Mouse (Mus musculus) intestine, embryonic 15.5 days (tissue): ENCODE measurements around the gene Cavin1. TPM values are rescaled to one million over a fixed set of nuclear protein-coding genes. Genes with fewer than 3 reads are reported as not detected.

Experiments used
- ATAC-seq: fragments of 200-750 bp; cut with Nextera tagmentation; 2 replicates; pipeline ENCODE4 v1.8.0; 2017; ENCODE audit warnings: moderate TSS enrichment, moderate library complexity
- H3K27ac ChIP-seq: fragments of 300-500 bp; sonication (generic); 2 replicates; pipeline ENCODE4 v1.5.1; 2015; ENCODE audit warnings: mild to moderate bottlenecking, inconsistent platforms
- H3K27me3 ChIP-seq: fragments of 300-500 bp; sonication (generic); replicated peaks from 2 replicates; pipeline ENCODE4 v1.6.1; 2015; ENCODE audit warnings: inconsistent platforms
- H3K36me3 ChIP-seq: fragments of 300-500 bp; sonication (generic); 2 replicates; pipeline ENCODE4 v1.6.1; 2015; ENCODE audit warnings: inconsistent platforms
- H3K4me1 ChIP-seq: fragments of 300-500 bp; sonication (generic); replicated peaks from 2 replicates; pipeline ENCODE4 v1.6.1; 2015; ENCODE audit warnings: inconsistent platforms
- H3K4me2 ChIP-seq: fragments of 300-500 bp; sonication (generic); replicated peaks from 2 replicates; pipeline ENCODE4 v1.6.1; 2015; ENCODE audit warnings: mild to moderate bottlenecking, inconsistent platforms
- H3K4me3 ChIP-seq: fragments of 300-500 bp; sonication (generic); replicated peaks from 2 replicates; pipeline ENCODE4 v1.5.1; 2015; ENCODE audit warnings: inconsistent platforms
- H3K9ac ChIP-seq: fragments of 300-500 bp; sonication (generic); 2 replicates; pipeline ENCODE4 v1.6.1; 2015; ENCODE audit warnings: inconsistent platforms
- H3K9me3 ChIP-seq: fragments of 300-500 bp; sonication (generic); 2 replicates; pipeline ENCODE4 v1.6.1; 2016; ENCODE audit warnings: inconsistent platforms
- WGBS: fragments of 180-500 bp; shearing (Covaris S2); methylation state at CpG from one replicate; pipeline ENCODE4 v1.1.7; 2015; 5-methylcytosine and 5-hydroxymethylcytosine counted together
- polyA plus RNA-seq: library from polyadenylated mRNA; unstranded; fragments of >200 nt; fragmentation: Nextera tagmentation; extraction: Ambion mirVana; gene quantifications from 2 replicates; pipeline ENCODE4 v1.2.1, GENCODE M21; 2015

Cavin1 gene
- polyA plus RNA-seq, 1 experiment from 2014 or later = 237 TPM

GRCm38 (mm10) chr11:100946862-100947261, 23.8 kb downstream of the Cavin1 start:
- H3K27me3 ChIP-seq = no peaks in the 10 kb centered on the region
- H3K4me2 ChIP-seq = no peak overlapping the region
- 45% methylated on average over 4 of the region's 4 CpGs for WGBS
- H3K4me3 ChIP-seq = no peak overlapping the region
- no peak overlapping the region for H3K27ac ChIP-seq
- H3K36me3 ChIP-seq = no peaks in the 10 kb centered on the region
- H3K4me1 ChIP-seq = no peaks in the 10 kb centered on the region
- H3K9me3 ChIP-seq = no peaks in the 10 kb centered on the region
- ATAC-seq = no peak
- no peak overlapping the region for H3K9ac ChIP-seq

- peaks cover 4% of the 10 kb centered on the region; the same call in 1 of the 2 replicates for H3K4me1 ChIP-seq
- no peak overlapping the region for H3K27ac ChIP-seq
- H3K27me3 ChIP-seq = no peaks in the 10 kb centered on the region
- ATAC-seq = no peak
- 59% methylated on average over 1 of the region's 1 CpGs for WGBS
- no peak overlapping the region for H3K4me2 ChIP-seq
- no peaks in the 10 kb centered on the region for H3K36me3 ChIP-seq
- H3K9ac ChIP-seq = no peak overlapping the region
- H3K9me3 ChIP-seq = no peaks in the 10 kb centered on the region
- H3K4me3 ChIP-seq = no peak overlapping the region
Measured at GRCm38 (mm10) chr11:100942388-100942787, 28.3 kb downstream of the Cavin1 start.

GRCm38 (mm10) chr11:100939512-100940151, 31.1 kb downstream of the Cavin1 start, which contains the start of gene Stat3:
Gene Stat3 (minus strand): TSS chr11:100939540.
- Histone ChIP-seq H3K27me3 (no peaks in the 10 kb centered on the region), H3K36me3 (no peaks in the 10 kb centered on the region), H3K4me2 (peak within 1 kb of the TSS; percentile 80), H3K9ac (peak within 1 kb of the TSS; percentile 89), H3K27ac (peak within 1 kb of the TSS; percentile 87), H3K4me1 (peaks cover 4% of the 10 kb centered on the region; the same call in 1 of the 2 replicates), H3K9me3 (no peaks in the 10 kb centered on the region), H3K4me3 (peak within 1 kb of the TSS; percentile 92)
- ATAC-seq = peak; percentile 99
- under 1% methylated on average over 29 of the region's 29 CpGs for WGBS

GRCm38 (mm10) chr11:100938711-100939511, 31.8 kb downstream of the Cavin1 start:
- under 1% methylated on average over 47 of the region's 48 CpGs for WGBS
- peaks cover 4% of the 10 kb centered on the region; the same call in 1 of the 2 replicates for H3K4me1 ChIP-seq
- H3K27ac ChIP-seq = peak overlapping the region; percentile 87
- no peaks in the 10 kb centered on the region for H3K36me3 ChIP-seq
- peak overlapping the region; percentile 89 for H3K9ac ChIP-seq
- H3K27me3 ChIP-seq = no peaks in the 10 kb centered on the region
- peak overlapping the region; percentile 92 for H3K4me3 ChIP-seq
- peak overlapping the region; percentile 80 for H3K4me2 ChIP-seq
- H3K9me3 ChIP-seq = no peaks in the 10 kb centered on the region
- peak; percentile 9; the same call in 1 of the 2 replicates for ATAC-seq

- H3K9ac ChIP-seq = peak overlapping the region; percentile 1; the same call in 1 of the 2 replicates
- 22% methylated on average over 5 of the region's 5 CpGs for WGBS
- 0 out of 2 replicates have a peak overlapping the region, but pooled peaks have one; percentile 13 for H3K27ac ChIP-seq
- peak overlapping the region; percentile 92 for H3K4me3 ChIP-seq
- no peaks in the 10 kb centered on the region for H3K9me3 ChIP-seq
- H3K4me1 ChIP-seq = peaks cover 4% of the 10 kb centered on the region; the same call in 1 of the 2 replicates
- no peaks in the 10 kb centered on the region for H3K36me3 ChIP-seq
- H3K4me2 ChIP-seq = peak overlapping the region; percentile 80
- H3K27me3 ChIP-seq = no peaks in the 10 kb centered on the region
- ATAC-seq = no peak
Measured at GRCm38 (mm10) chr11:100938112-100938511, 32.6 kb downstream of the Cavin1 start.

GRCm38 (mm10) chr11:100937295-100937694, 33.4 kb downstream of the Cavin1 start:
- WGBS = 64% methylated on average over 4 of the region's 4 CpGs
- Histone ChIP-seq H3K9me3 (no peaks in the 10 kb centered on the region), H3K36me3 (no peaks in the 10 kb centered on the region), H3K9ac (no peak overlapping the region), H3K4me2 (peak overlapping the region; percentile 80; the same call in 1 of the 2 replicates), H3K27me3 (no peaks in the 10 kb centered on the region), H3K4me1 (peaks cover 4% of the 10 kb centered on the region; the same call in 1 of the 2 replicates), H3K4me3 (no peak overlapping the region), H3K27ac (no peak overlapping the region)
- no peak for ATAC-seq

GRCm38 (mm10) chr11:100935373-100936355, 35.0 kb downstream of the Cavin1 start:
- H3K9ac ChIP-seq = no peak overlapping the region
- H3K36me3 ChIP-seq = no peaks in the 10 kb centered on the region
- no peak for ATAC-seq
- H3K4me1 ChIP-seq = peaks cover 11% of the 10 kb centered on the region
- no peaks in the 10 kb centered on the region for H3K9me3 ChIP-seq
- H3K4me2 ChIP-seq = no peak overlapping the region
- no peak overlapping the region for H3K4me3 ChIP-seq
- WGBS = 91% methylated on average over 8 of the region's 8 CpGs
- no peak overlapping the region for H3K27ac ChIP-seq
- H3K27me3 ChIP-seq = no peaks in the 10 kb centered on the region

GRCm38 (mm10) chr11:100931254-100931921, 39.3 kb downstream of the Cavin1 start:
- Histone ChIP-seq H3K36me3 (no peaks in the 10 kb centered on the region), H3K27me3 (no peaks in the 10 kb centered on the region), H3K9me3 (no peaks in the 10 kb centered on the region), H3K4me1 (peaks cover 9% of the 10 kb centered on the region; the same call in 1 of the 2 replicates), H3K4me3 (peak overlapping the region; percentile 33), H3K27ac (peak overlapping the region; percentile 48; the same call in 1 of the 2 replicates), H3K9ac (no peak overlapping the region), H3K4me2 (peak overlapping the region; percentile 52)
- ATAC-seq = peak; percentile 81; the same call in 1 of the 2 replicates
- WGBS = 28% methylated on average over 12 of the region's 12 CpGs

GRCm38 (mm10) chr11:100930611-100931010, 40.1 kb downstream of the Cavin1 start:
- Histone ChIP-seq H3K4me3 (no peak overlapping the region), H3K9me3 (no peaks in the 10 kb centered on the region), H3K27me3 (no peaks in the 10 kb centered on the region), H3K36me3 (no peaks in the 10 kb centered on the region), H3K4me1 (peaks cover 9% of the 10 kb centered on the region; the same call in 1 of the 2 replicates), H3K4me2 (no peak overlapping the region), H3K27ac (no peak overlapping the region), H3K9ac (no peak overlapping the region)
- no peak for ATAC-seq
- 63% methylated on average over 7 of the region's 7 CpGs for WGBS

- no peak for ATAC-seq
- 80% methylated on average over 3 of the region's 3 CpGs for WGBS
Measured at GRCm38 (mm10) chr11:100927386-100927785, 43.3 kb downstream of the Cavin1 start.

GRCm38 (mm10) chr11:100924386-100924919, 46.2 kb downstream of the Cavin1 start:
- no peak overlapping the region for H3K4me3 ChIP-seq
- no peak overlapping the region for H3K27ac ChIP-seq
- WGBS = 95% methylated on average over 1 of the region's 1 CpGs
- peak; percentile 82 for ATAC-seq
- no peaks in the 10 kb centered on the region for H3K4me1 ChIP-seq
- H3K9me3 ChIP-seq = no peaks in the 10 kb centered on the region
- H3K36me3 ChIP-seq = no peaks in the 10 kb centered on the region
- H3K4me2 ChIP-seq = no peak overlapping the region
- H3K9ac ChIP-seq = no peak overlapping the region
- H3K27me3 ChIP-seq = no peaks in the 10 kb centered on the region

More at GRCm38 (mm10) chr11:100927386-100927785, 43.3 kb downstream of the Cavin1 start:
- Histone ChIP-seq H3K27me3 (no peaks in the 10 kb centered on the region), H3K4me1 (peaks cover 9% of the 10 kb centered on the region; the same call in 1 of the 2 replicates), H3K9ac (no peak overlapping the region), H3K4me3 (no peak overlapping the region), H3K4me2 (no peak overlapping the region), H3K36me3 (no peaks in the 10 kb centered on the region), H3K9me3 (no peaks in the 10 kb centered on the region), H3K27ac (no peak overlapping the region)
